Mouse (Mus musculus) embryo, embryonic 11.5 days (tissue): ENCODE results near the gene March6.
A peak's percentile ranks its signal among the peaks of the same experiment; 100 is the strongest.

ENCODE experiments used
- DNase-seq: peaks from one replicate; pipeline ENCODE4 v3.0.0-alpha.2; 2012; ENCODE audit warnings: low read depth, low spot score

March6 gene

DNA sequence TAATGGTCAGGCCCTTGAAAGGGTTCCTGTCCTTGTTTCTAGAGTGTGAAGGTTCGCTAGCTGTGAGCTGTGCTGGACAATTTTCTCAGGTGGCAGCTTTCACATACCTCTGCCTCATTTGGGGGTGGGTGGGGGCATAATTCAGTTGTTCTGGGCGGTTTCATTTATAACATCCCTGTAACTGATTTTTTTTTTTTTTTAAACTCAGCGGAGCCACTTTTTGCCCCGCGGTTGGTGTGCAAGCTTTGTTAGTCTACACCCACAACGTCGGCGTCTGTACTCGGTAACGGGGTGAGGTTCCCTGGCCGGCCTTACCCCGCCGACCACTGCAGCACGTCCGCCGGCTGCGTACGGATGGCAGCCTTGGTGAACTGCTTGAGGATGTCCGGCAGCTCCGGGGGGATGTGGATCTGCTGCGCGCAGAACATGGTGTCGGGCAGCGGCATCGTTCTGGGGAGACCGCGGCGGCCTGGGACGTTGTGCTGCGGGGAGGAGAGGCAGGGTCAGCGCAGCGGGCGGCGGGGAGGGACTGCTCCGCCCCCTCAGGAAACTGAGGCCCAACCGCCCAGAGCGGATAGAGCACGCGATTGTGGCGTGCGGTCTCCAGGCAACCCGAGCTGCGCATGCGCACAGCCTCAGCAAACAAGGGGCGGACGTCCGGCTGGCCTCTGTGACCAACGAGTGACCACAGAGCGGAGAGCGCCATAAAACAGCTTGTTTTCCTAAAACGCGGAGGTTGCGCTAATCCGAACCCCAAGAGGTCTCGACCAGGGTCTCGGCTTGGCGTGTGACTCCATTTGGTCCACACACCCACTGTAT lies 77.5 kb downstream of the March6 start, which contains the start of gene Ropn1l:
Ropn1l (minus strand) TSS at position 640 of the 819 bp plus-strand sequence.
- peak; percentile 90 for DNase-seq

DNA sequence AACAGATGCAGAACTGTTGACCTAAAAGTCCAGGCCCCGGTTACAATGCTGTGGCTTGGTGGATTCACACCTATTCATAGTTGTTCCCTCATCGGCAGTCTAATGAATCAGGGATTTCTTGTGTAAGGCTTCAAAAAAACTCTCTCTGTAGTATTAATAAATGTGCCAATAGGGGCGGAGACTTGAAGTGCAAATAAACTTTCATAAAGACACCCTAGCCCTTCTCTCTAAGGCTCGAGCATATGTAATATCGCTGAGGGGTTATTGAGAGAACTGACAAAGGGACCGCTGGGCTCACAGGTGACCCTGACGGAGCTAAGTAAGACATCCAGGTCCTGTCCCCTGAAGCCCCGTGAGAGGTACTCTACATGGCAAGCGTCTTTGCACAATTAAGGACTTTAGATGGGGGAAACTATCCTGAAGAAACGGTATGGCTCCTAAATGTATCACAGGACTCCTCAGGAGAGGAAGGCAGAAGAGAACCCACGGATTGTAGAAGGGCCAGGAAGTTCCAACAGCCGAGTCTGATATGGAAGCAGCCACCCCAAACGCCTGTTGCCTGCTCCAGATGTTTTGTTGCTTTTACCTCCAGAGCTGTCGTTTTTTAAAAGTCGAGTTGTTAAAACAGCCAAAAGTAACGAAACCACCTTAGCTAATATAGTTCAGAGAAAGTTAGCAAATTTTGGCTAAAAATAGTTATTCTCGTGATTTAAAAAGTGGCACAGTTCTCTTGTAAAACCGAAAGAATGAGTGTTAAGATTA lies 78.3 kb downstream of the March6 start:
- DNase-seq: no peak

GRCm38 (mm10) chr15:31449772-31450171 lies 81.1 kb downstream of the March6 start:
- no peak for DNase-seq

- peak; percentile 37 for DNase-seq
Measured at GRCm38 (mm10) chr15:31447121-31447520, 83.7 kb downstream of the March6 start.

DNA sequence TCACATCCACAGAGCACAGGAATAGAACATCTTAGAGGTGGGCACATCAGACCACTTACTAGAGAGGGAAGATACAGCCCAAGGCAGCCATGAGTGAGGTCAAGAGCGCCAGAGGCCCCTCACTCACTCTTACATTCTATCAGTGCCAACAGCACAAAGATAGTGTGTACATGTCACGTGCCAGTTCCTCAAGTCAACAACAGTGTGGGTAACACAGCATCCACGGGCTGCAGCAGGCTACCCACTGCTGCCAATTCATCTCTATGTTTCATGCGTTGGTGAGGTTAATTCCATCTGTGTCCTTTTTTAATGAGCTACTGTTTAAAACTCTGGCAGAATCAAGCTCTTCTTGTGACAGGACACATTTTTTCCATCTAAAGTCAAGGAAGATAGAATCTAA lies 88.2 kb downstream of the March6 start:
- DNase-seq: no peak

- no peak for DNase-seq
Measured at GRCm38 (mm10) chr15:31441996-31442395, 88.9 kb downstream of the March6 start.

DNA sequence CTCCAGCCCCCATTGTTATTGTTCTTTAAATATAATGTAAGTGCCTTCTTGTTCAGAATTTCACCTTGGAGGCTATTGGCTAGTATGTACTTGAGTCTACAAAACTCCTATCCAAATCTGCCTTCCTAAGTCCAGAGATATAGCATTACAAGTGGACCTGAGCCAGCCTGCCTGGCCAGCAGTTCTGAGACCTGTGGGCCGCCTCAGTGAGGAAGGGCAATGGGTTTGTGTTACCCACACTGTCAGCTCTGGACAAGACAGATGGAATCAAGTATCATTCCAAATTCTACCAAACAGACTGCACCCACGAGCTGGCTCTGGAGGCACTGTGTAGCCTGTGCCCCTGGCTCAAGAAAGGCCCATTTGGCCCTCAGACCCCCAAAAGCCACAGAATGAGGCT lies 94.0 kb downstream of the March6 start:
- DNase-seq: no peak

DNA sequence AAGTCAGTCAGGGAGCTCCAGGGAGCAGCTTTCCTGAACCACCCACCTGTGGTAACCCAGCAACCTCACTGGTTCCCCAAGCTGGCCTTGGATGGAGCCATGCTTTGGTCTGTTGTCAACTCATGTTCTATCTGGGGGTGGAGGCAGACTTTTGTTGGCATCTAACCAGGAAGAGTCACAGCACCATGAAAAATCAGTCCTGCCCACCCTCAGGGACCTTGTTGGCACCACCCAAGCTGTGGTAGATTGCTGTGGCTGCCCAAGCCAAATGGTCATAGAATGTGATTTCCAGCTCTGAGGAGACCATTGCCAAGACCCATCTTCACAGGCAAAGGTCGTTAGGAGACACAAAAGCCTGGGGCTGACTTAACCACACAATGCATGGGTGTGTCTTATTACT lies 94.8 kb downstream of the March6 start:
- no peak for DNase-seq

- no peak for DNase-seq
Measured at GRCm38 (mm10) chr15:31433768-31434167, 97.1 kb downstream of the March6 start.

GRCm38 (mm10) chr15:31431847-31432246 lies 99.0 kb downstream of the March6 start:
- no peak for DNase-seq

GRCm38 (mm10) chr15:31430014-31430413 lies 100.8 kb downstream of the March6 start:
- no peak for DNase-seq

DNA sequence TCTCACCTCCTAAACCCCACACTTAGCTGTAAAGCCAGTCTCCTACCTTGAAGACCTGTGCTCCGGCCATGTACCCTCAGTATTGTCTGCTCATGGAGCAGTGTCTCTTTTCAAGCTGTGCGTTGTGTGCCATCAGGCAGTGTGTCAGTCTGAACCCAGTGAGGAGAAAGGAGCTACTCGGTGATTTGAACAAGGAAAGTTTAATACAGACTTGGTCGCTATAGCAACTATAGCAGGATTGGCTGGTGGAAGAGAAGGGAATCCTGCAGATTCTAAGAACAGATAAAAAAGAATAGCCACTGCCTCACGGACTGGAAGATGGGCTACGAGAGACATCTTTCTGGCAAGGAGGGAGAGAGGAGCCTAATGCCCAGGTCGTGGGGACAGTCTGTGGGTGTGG lies 101.4 kb downstream of the March6 start:
- DNase-seq: no peak

GRCm38 (mm10) chr15:31428571-31428970 lies 102.3 kb downstream of the March6 start:
- no peak for DNase-seq

DNA sequence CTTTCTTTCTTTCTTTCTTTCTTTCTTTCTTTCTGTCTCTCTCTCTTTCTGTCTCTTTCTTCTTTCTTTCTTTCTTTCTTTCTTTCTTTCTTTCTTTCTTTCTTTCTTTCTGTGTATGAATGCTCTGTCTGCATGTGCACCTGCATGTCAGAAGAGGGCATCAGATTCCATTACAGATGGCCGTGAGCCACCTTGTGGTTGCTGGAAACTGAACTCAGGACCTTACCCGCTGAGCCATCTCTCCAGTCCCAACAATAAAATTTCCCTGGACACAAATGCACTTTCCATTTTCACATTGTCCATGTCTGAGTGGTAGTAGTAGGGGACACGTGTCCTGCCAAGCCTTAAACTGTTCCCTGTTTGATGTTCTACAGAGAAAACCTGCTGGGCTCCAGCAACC lies 103.5 kb downstream of the March6 start:
- DNase-seq: no peak

DNA sequence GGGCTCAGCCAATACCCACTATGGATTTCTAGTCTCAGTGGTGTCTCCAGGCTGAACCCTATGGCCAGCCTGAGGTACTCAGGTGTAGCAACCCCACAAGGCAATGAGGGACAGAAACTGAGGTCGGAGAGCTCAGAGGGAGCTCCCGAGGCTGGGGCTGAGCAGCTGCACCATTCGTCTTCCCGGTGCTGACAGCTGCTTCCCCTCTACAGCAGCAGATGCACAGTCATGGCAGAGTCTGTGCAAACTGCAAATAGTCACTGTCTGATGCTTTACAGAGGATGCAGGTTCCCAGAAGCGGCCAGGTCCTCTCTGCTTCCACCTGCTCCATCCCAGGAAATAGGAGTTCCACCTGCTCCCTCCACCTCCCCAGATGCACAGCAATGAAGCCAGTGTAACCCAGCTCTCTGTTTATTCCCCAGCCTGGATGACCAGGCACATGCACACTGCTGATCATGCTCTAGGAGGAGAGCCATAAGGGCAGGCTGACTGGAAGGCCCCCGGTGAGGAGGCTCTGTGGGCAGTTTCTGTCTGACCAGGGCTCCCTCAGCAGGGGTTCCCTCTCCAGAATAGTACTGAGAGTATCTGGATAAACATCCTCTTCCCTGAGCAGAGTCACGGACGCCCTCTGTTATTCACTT lies 104.7 kb downstream of the March6 start:
- DNase-seq: no peak

DNA sequence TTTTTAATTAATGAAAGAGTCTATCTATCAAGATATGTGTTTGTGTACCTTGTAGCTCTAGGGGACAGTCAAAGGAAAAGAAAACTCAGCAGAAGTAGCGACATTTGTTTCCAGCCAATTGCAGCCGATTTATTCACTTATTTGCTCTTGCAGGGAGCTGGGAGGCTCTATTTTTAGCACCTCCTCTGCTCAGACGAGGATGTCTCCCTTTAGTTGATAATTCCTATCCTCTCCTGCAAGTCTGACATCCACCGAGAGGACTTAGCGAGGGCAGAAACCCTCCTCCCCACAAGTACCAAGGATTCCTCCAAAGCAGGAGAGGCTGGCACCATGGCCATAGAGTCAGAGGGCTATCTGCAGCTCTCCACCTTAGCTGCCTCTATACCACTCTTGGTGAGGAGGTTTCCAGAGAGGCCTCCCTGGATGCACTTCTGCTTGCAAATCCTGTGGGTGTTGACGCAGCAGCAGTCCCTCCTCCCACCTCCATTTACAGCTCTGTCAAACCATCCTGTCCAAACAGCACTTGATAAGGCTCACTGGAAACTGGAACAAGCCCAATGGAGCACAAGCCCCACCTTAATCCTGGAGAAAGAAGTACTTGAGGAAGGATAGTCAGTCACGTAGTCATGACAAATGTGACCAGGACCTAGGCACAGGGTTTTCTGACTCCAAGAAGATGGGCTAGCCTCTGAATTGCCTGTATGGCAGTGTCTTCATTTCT lies 108.0 kb downstream of the March6 start:
- DNase-seq: no peak

- no peak for DNase-seq
Measured at GRCm38 (mm10) chr15:31419037-31419436, 111.8 kb downstream of the March6 start.

- DNase-seq: no peak
Measured at GRCm38 (mm10) chr15:31418686-31419024, 112.2 kb downstream of the March6 start.

GRCm38 (mm10) chr15:31417796-31418685 lies 112.8 kb downstream of the March6 start:
- no peak for DNase-seq

GRCm38 (mm10) chr15:31417409-31417795 lies 113.5 kb downstream of the March6 start:
- DNase-seq: no peak

DNA sequence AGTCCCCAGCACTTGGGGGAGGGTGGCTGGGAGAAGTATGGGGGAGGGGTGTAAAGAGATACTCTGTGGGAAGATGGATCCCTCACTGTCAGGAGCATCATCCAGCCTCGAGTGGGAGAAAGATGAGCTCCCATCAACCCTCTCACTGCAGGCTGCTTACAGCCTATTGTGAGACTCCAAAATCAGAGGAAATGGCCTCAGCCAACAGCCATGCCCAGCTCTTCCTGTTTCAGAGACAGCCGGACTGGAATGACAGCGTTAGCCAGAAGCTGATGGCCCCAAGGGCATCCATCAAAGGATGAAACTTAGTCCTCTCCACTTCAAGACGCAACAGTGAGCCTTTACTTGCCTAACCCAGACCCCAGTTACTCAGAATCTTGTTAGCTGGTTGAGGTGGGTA lies 115.7 kb downstream of the March6 start:
- no peak for DNase-seq
